Mouse (Mus musculus): ENCODE data around the gene Uggt2. TPM values are rescaled to one million over a fixed set of nuclear protein-coding genes. Genes with fewer than 3 reads are reported as not detected.

Gene Uggt2
- 1 to 10 TPM; 6.1 to 8.7 TPM for total RNA-seq (2021)
- long read RNA-seq, experiment 1, partial matches to known transcripts, result 0 of 3 reads
- long read RNA-seq, experiment 1, other reads (novel, unspliced or antisense), result 0 of 3 reads
- long read RNA-seq, experiment 2, partial matches to known transcripts, result 0 of 3 reads
- long read RNA-seq, experiment 2, other reads (novel, unspliced or antisense), result 2 of 3 reads

- DNase-seq (ENCODE audit: low spot score), result peak; percentile 76
Measured at GRCm38 (mm10) chr14:119098851-119099569, at the start of gene Uggt2. Gene Uggt2, minus strand, starts transcription at chr14:119099430.

DNA sequence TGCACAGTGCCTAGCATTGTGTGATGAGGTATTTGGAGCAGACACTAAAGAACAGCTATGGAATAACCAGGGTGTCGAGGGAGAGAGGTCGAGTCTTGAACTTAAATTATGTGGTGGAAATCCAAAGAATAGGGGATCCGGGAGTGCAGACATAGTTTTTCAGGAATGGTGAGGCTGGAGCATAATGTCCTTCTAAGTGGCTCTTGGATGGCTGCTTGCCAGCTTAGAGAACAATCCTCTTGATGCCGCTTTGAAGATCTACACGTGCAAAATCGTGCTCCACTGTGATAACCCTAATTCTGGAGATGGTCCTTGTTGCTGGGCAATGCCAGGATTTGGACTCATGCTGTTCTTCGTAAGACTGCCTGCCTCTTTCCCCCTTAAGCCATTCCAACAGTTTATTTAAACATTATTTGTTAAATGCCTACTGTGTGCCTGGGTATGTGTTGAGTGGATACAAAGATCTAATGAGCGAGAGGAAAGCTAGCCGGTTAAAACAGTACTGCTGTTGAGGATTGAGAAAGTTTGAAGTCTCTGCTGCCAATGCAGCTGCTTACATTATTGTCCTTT is 40.2 kb upstream of the Uggt2 start:
- DNase-seq (ENCODE audit: low spot score), result no peak

DNA sequence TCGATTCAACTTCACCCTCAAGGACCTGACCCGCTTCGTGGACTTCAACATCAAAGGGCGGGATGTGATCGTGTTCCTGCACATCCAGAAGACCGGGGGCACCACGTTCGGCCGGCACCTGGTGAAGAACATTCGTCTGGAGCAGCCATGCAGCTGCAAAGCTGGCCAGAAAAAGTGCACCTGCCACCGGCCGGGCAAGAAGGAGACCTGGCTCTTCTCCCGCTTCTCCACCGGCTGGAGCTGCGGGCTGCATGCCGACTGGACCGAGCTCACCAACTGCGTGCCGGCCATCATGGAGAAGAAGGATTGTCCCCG is 39.5 kb upstream of the Uggt2 start:
- DNase-seq (ENCODE audit: low spot score), result no peak

DNA sequence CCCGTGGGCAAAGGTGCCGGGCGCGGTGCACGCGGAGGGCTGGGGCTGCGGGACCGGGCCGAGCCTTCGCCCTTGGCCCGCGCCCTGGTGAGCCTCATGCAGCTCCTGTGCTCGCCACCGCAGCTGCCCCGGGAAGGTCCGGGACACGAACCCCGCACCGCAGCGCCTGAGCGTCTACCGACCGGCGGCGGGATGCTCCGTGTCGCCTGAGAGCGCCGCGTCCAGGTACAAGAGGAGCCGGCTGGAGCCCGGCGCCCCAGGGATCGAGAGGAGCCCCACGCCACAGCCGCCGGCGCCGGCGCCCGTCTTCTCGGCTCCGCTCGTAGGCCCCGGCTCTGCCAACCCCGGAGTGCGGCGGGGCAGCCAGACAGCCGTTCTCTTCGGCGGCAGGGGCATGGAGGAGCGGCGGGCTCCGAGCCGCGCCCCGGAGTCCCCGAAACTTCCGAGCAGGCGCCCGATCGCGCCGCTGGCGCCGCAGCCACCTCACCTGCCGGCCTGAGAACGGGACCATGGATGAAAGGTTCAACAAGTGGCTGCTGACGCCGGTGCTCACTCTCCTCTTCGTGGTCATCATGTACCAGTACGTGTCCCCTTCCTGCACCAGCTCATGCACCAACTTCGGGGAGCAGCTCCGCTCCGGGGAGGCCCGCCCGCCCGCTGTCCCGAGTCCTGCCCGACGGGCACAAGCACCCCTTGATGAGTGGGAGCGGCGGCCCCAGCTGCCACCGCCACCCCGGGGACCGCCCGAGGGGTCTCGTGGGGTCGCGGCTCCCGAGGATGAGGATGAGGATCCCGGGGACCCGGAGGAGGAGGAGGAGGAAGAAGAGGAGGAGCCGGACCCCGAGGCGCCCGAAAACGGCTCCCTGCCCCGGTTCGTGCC is 38.9 kb upstream of the Uggt2 start, which contains the start of gene Hs6st3:
TSS of gene Hs6st3 (plus strand) at position 436 of the 880 bp plus-strand sequence.
- no peak for DNase-seq (ENCODE audit: low spot score)

GRCm38 (mm10) chr14:119137512-119137905 is 38.3 kb upstream of the Uggt2 start:
- DNase-seq (ENCODE audit: low spot score), result peak; percentile 5

GRCm38 (mm10) chr14:119127330-119127729 is 28.1 kb upstream of the Uggt2 start:
- DNase-seq (ENCODE audit: low spot score), result no peak

- DNase-seq (ENCODE audit: low spot score), result no peak
Measured at GRCm38 (mm10) chr14:119125840-119126239, 26.6 kb upstream of the Uggt2 start.

DNA sequence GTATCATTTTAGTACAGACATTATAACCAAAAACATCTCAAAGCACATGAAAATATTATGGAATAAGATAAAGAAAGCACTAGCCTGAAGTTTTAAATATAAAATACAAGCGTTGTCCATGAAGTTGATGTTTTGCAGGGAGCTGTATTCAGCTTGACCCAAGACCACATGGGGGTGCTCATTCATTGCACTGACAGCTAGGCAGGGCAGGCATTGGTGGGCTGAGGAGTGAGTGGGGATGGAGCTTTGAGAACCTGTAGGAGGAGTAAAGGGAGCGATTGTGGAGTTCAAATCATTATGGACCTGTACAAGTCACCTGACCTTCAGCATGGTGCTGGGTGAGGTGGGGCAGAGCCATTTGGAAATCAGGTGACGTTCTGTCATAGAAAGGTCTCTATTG is 24.8 kb upstream of the Uggt2 start:
- no peak for DNase-seq (ENCODE audit: low spot score)

- DNase-seq (ENCODE audit: low spot score), result no peak
Measured at GRCm38 (mm10) chr14:119123582-119123981, 24.4 kb upstream of the Uggt2 start.

- DNase-seq (ENCODE audit: low spot score), result no peak
Measured at GRCm38 (mm10) chr14:119112558-119112957, 13.3 kb upstream of the Uggt2 start.

DNA sequence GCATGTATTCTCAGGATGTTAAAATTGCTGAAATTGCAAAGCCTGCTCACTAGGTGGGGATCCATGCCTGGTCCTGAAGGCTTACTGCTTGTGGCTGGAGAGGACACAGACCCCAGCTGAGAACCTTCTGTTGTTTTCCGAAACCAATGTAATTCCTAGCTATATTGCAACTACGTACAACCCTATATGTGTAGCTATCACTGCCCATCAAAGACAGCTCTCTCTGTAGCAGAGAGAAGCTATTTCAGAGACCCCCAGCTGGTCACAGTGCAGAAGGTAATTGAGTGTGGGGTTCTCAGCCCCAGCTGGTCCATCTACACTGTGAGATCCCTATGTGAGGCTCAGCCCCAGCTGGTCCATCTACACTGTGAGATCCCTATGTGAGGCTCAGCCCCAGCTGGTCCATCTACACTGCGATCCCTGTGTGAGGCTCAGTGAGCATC is 10.6 kb upstream of the Uggt2 start:
- DNase-seq (ENCODE audit: low spot score), result no peak

- DNase-seq (ENCODE audit: low spot score), result no peak
Measured at GRCm38 (mm10) chr14:119108776-119109301, 9.6 kb upstream of the Uggt2 start.

- DNase-seq (ENCODE audit: low spot score), result no peak
Measured at GRCm38 (mm10) chr14:119107591-119107990, 8.4 kb upstream of the Uggt2 start.

- no peak for DNase-seq (ENCODE audit: low spot score)
Measured at GRCm38 (mm10) chr14:119099570-119099891, 301 bp upstream of the Uggt2 start.

GRCm38 (mm10) chr14:119061811-119062210 is 37.4 kb downstream of the Uggt2 start:
- no peak for DNase-seq (ENCODE audit: low spot score)

DNA sequence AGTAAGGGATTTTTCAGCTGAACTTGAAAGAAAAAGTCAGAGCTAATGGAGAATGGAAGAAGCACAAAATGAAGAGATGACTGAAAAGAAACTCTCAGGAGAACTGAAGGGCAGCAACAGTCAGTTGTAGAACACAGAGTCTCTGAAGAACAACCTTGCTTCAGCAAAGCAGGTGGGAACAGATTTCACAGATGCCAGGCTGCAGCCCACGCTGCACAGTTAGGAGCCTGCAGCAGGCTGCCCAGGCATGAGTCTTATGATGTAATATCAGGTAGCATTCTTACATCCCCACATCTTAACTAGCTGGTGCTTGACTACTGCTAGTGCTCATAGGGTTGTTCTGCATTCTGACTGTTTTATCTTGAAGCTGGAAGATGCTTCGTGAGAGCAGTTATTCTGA is 38.5 kb downstream of the Uggt2 start:
- no peak for DNase-seq (ENCODE audit: low spot score)

GRCm38 (mm10) chr14:119057014-119057413 is 42.2 kb downstream of the Uggt2 start:
- DNase-seq (ENCODE audit: low spot score), result no peak

- DNase-seq (ENCODE audit: low spot score), result no peak
Measured at GRCm38 (mm10) chr14:119052969-119053368, 46.3 kb downstream of the Uggt2 start.

GRCm38 (mm10) chr14:119052361-119052760 is 46.9 kb downstream of the Uggt2 start:
- DNase-seq (ENCODE audit: low spot score), result no peak

DNA sequence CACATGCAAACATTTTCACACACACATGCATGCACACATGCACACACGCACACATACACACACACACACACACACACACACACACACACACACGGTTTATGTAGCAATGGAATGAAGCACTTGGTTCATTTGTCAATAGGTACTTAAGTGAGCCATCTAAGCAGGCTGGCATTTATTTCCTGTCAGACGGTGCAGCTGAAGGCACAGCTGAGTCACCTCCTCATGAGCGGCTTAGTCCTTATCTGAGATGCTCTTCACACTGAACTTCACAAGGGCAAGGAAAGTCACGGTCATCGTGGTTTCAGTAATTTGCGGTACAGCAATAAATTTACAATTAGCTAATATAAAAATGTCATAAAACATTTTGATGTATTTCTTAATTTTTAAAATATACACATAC is 55.5 kb downstream of the Uggt2 start:
- no peak for DNase-seq (ENCODE audit: low spot score)

DNA sequence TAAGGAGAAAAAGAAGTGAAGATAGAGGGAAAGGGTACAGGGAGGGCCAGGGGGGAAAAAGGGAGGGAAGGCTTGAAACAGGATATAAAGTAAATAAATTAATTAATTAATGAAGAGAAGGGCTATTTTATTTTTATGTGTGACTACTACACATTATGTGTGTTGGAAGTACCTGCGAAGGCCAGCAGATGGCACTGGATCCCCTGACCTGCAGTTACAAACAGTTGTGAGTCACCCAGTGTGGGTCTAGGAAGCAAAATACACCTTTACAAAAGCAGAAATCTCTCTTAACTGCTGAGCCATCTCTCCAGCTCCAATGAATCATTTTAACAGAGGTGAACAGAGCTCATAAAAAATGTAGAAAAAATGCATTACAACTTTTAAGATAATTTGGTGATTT is 59.0 kb downstream of the Uggt2 start:
- no peak for DNase-seq (ENCODE audit: low spot score)

DNA sequence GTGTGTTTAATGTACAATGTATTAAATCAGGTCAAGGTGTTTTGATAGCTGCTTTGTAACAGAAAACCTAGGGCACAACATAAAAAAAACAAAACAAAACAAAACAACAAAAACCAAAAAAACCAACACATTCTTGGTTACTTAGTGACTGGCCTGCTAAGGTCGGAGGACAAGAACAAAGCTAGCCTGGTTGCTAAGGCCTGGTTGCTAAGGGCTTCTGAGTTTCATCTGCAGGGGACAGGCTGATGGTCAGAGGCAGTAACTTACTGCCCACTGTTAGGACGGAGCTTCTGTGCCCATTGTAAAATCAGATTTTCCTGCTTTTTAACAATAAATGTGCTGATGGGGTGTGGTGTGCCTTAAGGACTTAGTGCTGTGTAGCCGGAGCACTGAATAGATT is 61.5 kb downstream of the Uggt2 start:
- DNase-seq (ENCODE audit: low spot score), result no peak

Measured in gastrocnemius, adult 18-20 months (tissue).